Mouse (Mus musculus) hindbrain, postnatal 0 days (tissue): ENCODE data around the gene Kcnd3. TPM values are rescaled to one million over a fixed set of nuclear protein-coding genes. Genes with fewer than 3 reads are reported as not detected.

ENCODE experiments used
- ATAC-seq: fragments of 200-750 bp; cut with Nextera tagmentation; 2 replicates; pipeline ENCODE4 v1.8.0; 2017; ENCODE audit warnings: mild to moderate bottlenecking, moderate TSS enrichment, moderate library complexity
- DNase-seq: peaks from one replicate; pipeline ENCODE4 v3.0.0-alpha.2; 2015; ENCODE audit warnings: low spot score
- H3K27ac ChIP-seq: fragments of 300-500 bp; sonication (generic); 2 replicates; pipeline ENCODE4 v1.5.1; 2014; ENCODE audit warnings: mild to moderate bottlenecking
- H3K27me3 ChIP-seq: fragments of 300-500 bp; sonication (generic); 2 replicates; pipeline ENCODE4 v1.6.1; 2014; ENCODE audit warnings: low read length, mixed read lengths; ENCODE audit not compliant: insufficient read depth
- H3K36me3 ChIP-seq: fragments of 300-500 bp; sonication (generic); 2 replicates; pipeline ENCODE4 v1.6.1; 2014; ENCODE audit warnings: low read length, mixed read lengths; ENCODE audit not compliant: insufficient read depth
- H3K4me1 ChIP-seq: fragments of 300-500 bp; sonication (generic); 2 replicates; pipeline ENCODE4 v1.6.1; 2014; ENCODE audit warnings: antibody characterized with exemption, low read length, mixed read lengths; ENCODE audit not compliant: insufficient read depth
- H3K4me2 ChIP-seq: fragments of 300-500 bp; sonication (generic); 2 replicates; pipeline ENCODE4 v1.6.1; 2014; ENCODE audit warnings: low read depth, mild to moderate bottlenecking, low read length, moderate library complexity, mixed read lengths
- H3K4me3 ChIP-seq: fragments of 300-500 bp; sonication (generic); 2 replicates; pipeline ENCODE4 v1.5.1; 2014; ENCODE audit warnings: low read length
- H3K9ac ChIP-seq: fragments of 300-500 bp; sonication (generic); replicated peaks from 2 replicates; pipeline ENCODE4 v1.6.1; 2014; ENCODE audit warnings: mild to moderate bottlenecking, low read length, moderate library complexity, mixed read lengths
- H3K9me3 ChIP-seq: fragments of 300-500 bp; sonication (generic); 2 replicates; pipeline ENCODE4 v1.6.1; 2016; ENCODE audit warnings: low read length, mixed read lengths
- CTCF ChIP-seq: IDR thresholded peaks from 2 replicates; pipeline ENCODE4 v1.5.1; 2016; ENCODE audit warnings: antibody characterized with exemption, control low read depth, low read depth
- WGBS: fragments of 180-500 bp; shearing (Covaris S2); extraction: QIAGEN DNeasy Blood & Tissue Kit; methylation state at CpG from one replicate; pipeline ENCODE4 v1.1.7; 2014; 5-methylcytosine and 5-hydroxymethylcytosine counted together
- polyA plus RNA-seq: library from polyadenylated mRNA; unstranded; fragments of >200 nt; fragmentation: Nextera tagmentation; extraction: Ambion mirVana; gene quantifications from 2 replicates; pipeline ENCODE4 v1.2.1, GENCODE M21; 2015
- total RNA-seq: library from RNA; depleted of rRNA; stranded (reverse); fragments of >200 nt; gene quantifications from 2 replicates; pipeline ENCODE4 v1.2.3, GENCODE M21; 2014

Kcnd3 gene
- total and polyA plus RNA-seq, 2 experiments from 2014 or later, result 8.6 to 71.8 TPM

- Histone ChIP-seq H3K36me3 (peaks cover 19% of the 10 kb centered on the region; the same call in 1 of the 2 replicates), H3K4me1 (no peaks in the 10 kb centered on the region), H3K9ac (no peak overlapping the region), H3K9me3 (no peaks in the 10 kb centered on the region), H3K4me3 (no peak overlapping the region), H3K27ac (no peak overlapping the region), H3K27me3 (no peaks in the 10 kb centered on the region), H3K4me2 (no peak overlapping the region)
- DNase-seq, result no peak
- 63% methylated on average over 4 of the region's 4 CpGs for WGBS
- ATAC-seq, result no peak
- peak; percentile 20; the same call in 1 of the 2 replicates for TF ChIP-seq CTCF
Measured at GRCm38 (mm10) chr3:105666996-105667523, 214.9 kb downstream of the Kcnd3 start.

- no peaks in the 10 kb centered on the region for H3K9me3 ChIP-seq
- 54% methylated on average over 9 of the region's 9 CpGs for WGBS
- peaks cover 19% of the 10 kb centered on the region; the same call in 1 of the 2 replicates for H3K36me3 ChIP-seq
- H3K4me3 ChIP-seq, result no peak overlapping the region
- no peak overlapping the region for H3K4me2 ChIP-seq
- H3K27ac ChIP-seq, result no peak overlapping the region
- no peak for DNase-seq
- no peak overlapping the region for H3K9ac ChIP-seq
- TF ChIP-seq CTCF, result no peak
- no peaks in the 10 kb centered on the region for H3K27me3 ChIP-seq
- no peaks in the 10 kb centered on the region for H3K4me1 ChIP-seq
- ATAC-seq, result no peak
Measured at GRCm38 (mm10) chr3:105668161-105668560, 216.0 kb downstream of the Kcnd3 start.

- ATAC-seq (no peak), DNase-seq (no peak)
- no peak overlapping the region for H3K9ac ChIP-seq
- no peak for TF ChIP-seq CTCF
- no peak overlapping the region for H3K27ac ChIP-seq
- H3K4me3 ChIP-seq, result no peak overlapping the region
- H3K4me2 ChIP-seq, result no peak overlapping the region
- peaks cover 19% of the 10 kb centered on the region; the same call in 1 of the 2 replicates for H3K36me3 ChIP-seq
- no peaks in the 10 kb centered on the region for H3K27me3 ChIP-seq
- H3K4me1 ChIP-seq, result no peaks in the 10 kb centered on the region
- WGBS, result 89% methylated on average over 3 of the region's 3 CpGs
- H3K9me3 ChIP-seq, result no peaks in the 10 kb centered on the region
Measured at GRCm38 (mm10) chr3:105669776-105670175, 217.6 kb downstream of the Kcnd3 start.

GRCm38 (mm10) chr3:105670801-105671200, 218.7 kb downstream of the Kcnd3 start:
- no peak overlapping the region for H3K9ac ChIP-seq
- H3K27me3 ChIP-seq, result no peaks in the 10 kb centered on the region
- no peak overlapping the region for H3K4me3 ChIP-seq
- TF ChIP-seq CTCF, result no peak
- peaks cover 11% of the 10 kb centered on the region; the same call in 1 of the 2 replicates for H3K36me3 ChIP-seq
- H3K4me2 ChIP-seq, result no peak overlapping the region
- DNase-seq (no peak), ATAC-seq (no peak)
- H3K9me3 ChIP-seq, result no peaks in the 10 kb centered on the region
- whole genome bisulfite sequencing, result 93% methylated on average over 1 of the region's 1 CpGs
- H3K4me1 ChIP-seq, result no peaks in the 10 kb centered on the region
- H3K27ac ChIP-seq, result no peak overlapping the region

- 24% methylated on average over 7 of the region's 7 CpGs for WGBS
- H3K9me3 ChIP-seq, result no peaks in the 10 kb centered on the region
Measured at GRCm38 (mm10) chr3:105674595-105675218, 222.6 kb downstream of the Kcnd3 start.

GRCm38 (mm10) chr3:105675932-105676331, 223.8 kb downstream of the Kcnd3 start:
- DNase-seq (no peak), ATAC-seq (no peak)
- H3K9ac ChIP-seq, result no peak overlapping the region
- no peak for TF ChIP-seq CTCF
- no peak overlapping the region for H3K4me2 ChIP-seq
- no peaks in the 10 kb centered on the region for H3K27me3 ChIP-seq
- no peaks in the 10 kb centered on the region for H3K9me3 ChIP-seq
- no peaks in the 10 kb centered on the region for H3K4me1 ChIP-seq
- H3K4me3 ChIP-seq, result no peak overlapping the region
- H3K36me3 ChIP-seq, result peaks cover 14% of the 10 kb centered on the region
- WGBS, result 45% methylated on average over 2 of the region's 2 CpGs
- H3K27ac ChIP-seq, result no peak overlapping the region

More at GRCm38 (mm10) chr3:105674595-105675218, 222.6 kb downstream of the Kcnd3 start:
- Histone ChIP-seq H3K4me3 (no peak overlapping the region), H3K27me3 (no peaks in the 10 kb centered on the region), H3K4me1 (no peaks in the 10 kb centered on the region), H3K36me3 (peaks cover 18% of the 10 kb centered on the region), H3K4me2 (no peak overlapping the region), H3K27ac (no peak overlapping the region), H3K9ac (no peak overlapping the region)
- ATAC-seq (peak; percentile 90), DNase-seq (peak; percentile 93)
- TF ChIP-seq CTCF, result peak; percentile 97

- peaks cover 24% of the 10 kb centered on the region for H3K36me3 ChIP-seq
Measured at GRCm38 (mm10) chr3:105680346-105680745, 228.2 kb downstream of the Kcnd3 start.

More at GRCm38 (mm10) chr3:105680346-105680745, 228.2 kb downstream of the Kcnd3 start:
- Histone ChIP-seq H3K27ac (no peak overlapping the region), H3K4me3 (no peak overlapping the region), H3K9me3 (no peaks in the 10 kb centered on the region), H3K4me2 (no peak overlapping the region), H3K9ac (no peak overlapping the region), H3K4me1 (no peaks in the 10 kb centered on the region), H3K27me3 (no peaks in the 10 kb centered on the region)
- no peak for TF ChIP-seq CTCF
- ATAC-seq, result no peak
- WGBS, result 94% methylated on average over 7 of the region's 7 CpGs
- no peak for DNase-seq
